Mouse (Mus musculus) layer of hippocampus, postnatal 14 days (tissue): ENCODE measurements around the gene Gm42957. TPM values are rescaled to one million over a fixed set of nuclear protein-coding genes. Genes with fewer than 3 reads are reported as not detected.

Experiments used
- total RNA-seq, 2 experiments: library from RNA; stranded (reverse); gene quantifications; 2 replicates each; pipeline ENCODE4 v1.2.3; 2021

Gm42957 gene
- total RNA-seq, 2 experiments from 2014 or later = 0.10 to 0.44 TPM

Other genes starting within 250 kb of the Gm42957 start
- not detected for gene BC107364, start 183.2 kb upstream of the Gm42957 start, total RNA-seq
- gene Hfe2, start 110.3 kb upstream of the Gm42957 start, total RNA-seq = under 1 TPM in 1 of 2 experiments, not detected in 1; 0.16 TPM
- gene Txnip, start 77.5 kb upstream of the Gm42957 start, total RNA-seq = 10 to 100 TPM; 48.3 to 49.8 TPM
- not detected for gene Gm16253, start 58.5 kb upstream of the Gm42957 start, total RNA-seq
- 10 to 100 TPM; 26.7 to 29.7 TPM for gene Polr3gl, start 41.3 kb upstream of the Gm42957 start, total RNA-seq
- 10 to 100 TPM; 45.9 to 51.8 TPM for gene Ankrd34a, start 38.8 kb upstream of the Gm42957 start, total RNA-seq
- gene Lix1l, start 34.3 kb upstream of the Gm42957 start, total RNA-seq = 10 to 100 TPM; 31.6 to 32.8 TPM
- gene Rbm8a, start 5.5 kb upstream of the Gm42957 start, total RNA-seq = 10 to 100 TPM; 51.9 to 52.5 TPM
- gene Pex11b, start 98 bp upstream of the Gm42957 start, total RNA-seq = 10 to 100 TPM; 48.1 to 49.8 TPM
- gene Itga10, start 10.1 kb downstream of the Gm42957 start, total RNA-seq = 1 to 10 TPM; 1.1 to 2.5 TPM
- gene Ankrd35, start 34.7 kb downstream of the Gm42957 start, total RNA-seq = 1 to 10 TPM; 6.4 to 6.5 TPM
- 10 to 100 TPM; 28.1 to 30.0 TPM for gene Pias3, start 60.9 kb downstream of the Gm42957 start, total RNA-seq
- 10 to 100 TPM; 12.1 to 14.6 TPM for gene Nudt17, start 73.1 kb downstream of the Gm42957 start, total RNA-seq
- gene Polr3c, start 92.2 kb downstream of the Gm42957 start, total RNA-seq = 10 to 100 TPM; 25.5 to 26.3 TPM
- 10 to 100 TPM; 59.6 to 60.9 TPM for gene Rnf115, start 92.2 kb downstream of the Gm42957 start, total RNA-seq
- under 1 TPM; 0.29 to 0.58 TPM for gene Pdzk1, start 193.8 kb downstream of the Gm42957 start, total RNA-seq
- not detected for gene Cd160, start 193.9 kb downstream of the Gm42957 start, total RNA-seq